Mouse (Mus musculus) ES-Bruce4 (cell line): ENCODE measurements around the gene Polr2j.

Source experiments
- CTCF ChIP-seq: IDR thresholded peaks from one replicate; pipeline ENCODE4 v1.8.1; 2011; ENCODE audit warnings: low read depth, low read length
- EP300 ChIP-seq: IDR thresholded peaks from 2 replicates; pipeline ENCODE4 v1.6.1; 2011; ENCODE audit warnings: low read depth, low read length; ENCODE audit not compliant: insufficient read depth
- POLR2A ChIP-seq: IDR thresholded peaks from one replicate; pipeline ENCODE4 v1.8.1; 2011; ENCODE audit warnings: low read length; ENCODE audit not compliant: insufficient read depth

GRCm38 (mm10) chr5:136135571-136136291 lies 19.3 kb downstream of the Polr2j start, which contains the start of the genes Lrwd1 and Alkbh4:
- TF ChIP-seq CTCF = peak; percentile 66
- TF ChIP-seq POLR2A = peak; percentile 69
- TF ChIP-seq EP300 = no peak
